ENCODE assay signal across 28 mouse cellular contexts in genomic region chr6:55133425-55133824, GRCm38 (mm10). TPM values are rescaled to one million over a fixed set of nuclear protein-coding genes. Genes with fewer than 3 reads are reported as not detected.
DNase-seq lines count a peak whose midpoint lies in the region; ATAC-seq and TF ChIP-seq lines count a peak whose summit lies in the region.
"Had no signal": no experiment of that assay in that cellular context is flagged by ENCODE, and none has a peak within 500 bp of the region (broad histone marks: within the 10 kb centered on the region; RNA-seq: fewer than 3 reads in every experiment).

No protein-coding gene starts in this region.

- H3K27me3 ChIP-seq in heart, embryonic 14.5 days (ENCODE audit: control insufficient read depth, insufficient read depth, low read length) = no peaks in the 10 kb centered on the region
- H3K27me3 ChIP-seq in lung, embryonic 16.5 days (ENCODE audit: control insufficient read depth, insufficient read depth, low read depth, low read length) = no peaks in the 10 kb centered on the region
- H3K27me3 ChIP-seq in cerebellum, adult 2 months (ENCODE audit: control insufficient read depth, insufficient read depth, low read length) = no peaks in the 10 kb centered on the region
- H3K27me3 ChIP-seq: neural tube, embryonic 13.5 days had no signal

- peak overlapping the region; percentile 77 for H3K4me3 ChIP-seq in gastrocnemius, adult 2 months
- H3K4me3 ChIP-seq in heart, embryonic 14.5 days (ENCODE audit: control insufficient read depth in 1 of 2, insufficient read depth in 1 of 2, low read depth in 1 of 2, low read length in 2 of 2) = no peak overlapping the region
- no peak overlapping the region for H3K4me3 ChIP-seq in lung, embryonic 16.5 days (ENCODE audit: low read length)
- H3K4me3 ChIP-seq in cerebellum, adult 2 months (replicated peaks; ENCODE audit: insufficient read depth, low read depth, low read length) = no peak overlapping the region
- H3K4me3 ChIP-seq: forebrain, embryonic 10.5 days; midbrain, embryonic 10.5 days; myocyte; neural tube, embryonic 13.5 days had no signal

- 90% methylated on average over 1 of the region's 1 CpGs for WGBS in heart, embryonic 14.5 days
- WGBS in lung, embryonic 16.5 days = 72% methylated on average over 1 of the region's 1 CpGs
- 91% methylated on average over 1 of the region's 1 CpGs for WGBS in cerebellum, adult 2 months

- no peaks in the 10 kb centered on the region for H3K36me3 ChIP-seq in heart, embryonic 14.5 days (ENCODE audit: control insufficient read depth, insufficient read depth, low read length)
- no peaks in the 10 kb centered on the region for H3K36me3 ChIP-seq in lung, embryonic 16.5 days (ENCODE audit: control insufficient read depth, insufficient read depth, low read length)
- H3K36me3 ChIP-seq: forebrain, embryonic 10.5 days; midbrain, embryonic 10.5 days; neural tube, embryonic 13.5 days had no signal

- peak overlapping the region; percentile 91 for H3K27ac ChIP-seq in gastrocnemius, adult 2 months
- peak overlapping the region; percentile 71 to 83 for H3K27ac ChIP-seq in heart, embryonic 14.5 days (replicated peaks in 1 of 2; ENCODE audit: control insufficient read depth in 1 of 2, insufficient read depth in 1 of 2, low read depth in 2 of 2, low read length in 2 of 2)
- H3K27ac ChIP-seq in lung, embryonic 16.5 days (ENCODE audit: low read length) = no peak overlapping the region; the same call in 1 of the 2 replicates
- H3K27ac ChIP-seq in cerebellum, adult 2 months (ENCODE audit: insufficient read depth, low read length) = no peak overlapping the region
- H3K27ac ChIP-seq: hindbrain, postnatal 0 days; neural tube, embryonic 13.5 days had no signal

- intact Hi-C loops in gastrocnemius, adult 2 months (cut with DNase I) = no loop called here
- intact Hi-C loops in gastrocnemius, postnatal 14 days (cut with DNase I; ENCODE audit: low total_unique reads) = no loop called here

- TF ChIP-seq CTCF in gastrocnemius, adult 2 months (IDR thresholded peaks at IDR 0.05) = no peak
- TF ChIP-seq CTCF in cerebellum, adult 2 months (IDR thresholded peaks at IDR 0.05; ENCODE audit: borderline replicate concordance, insufficient read depth, low read depth, low read length) = no peak

- no peaks in the 10 kb centered on the region for H3K9me3 ChIP-seq in heart, embryonic 14.5 days (ENCODE audit: control insufficient read depth, low read length)
- no peaks in the 10 kb centered on the region for H3K9me3 ChIP-seq in lung, embryonic 16.5 days (ENCODE audit: control insufficient read depth, low read length)
- H3K9me3 ChIP-seq: forebrain, embryonic 10.5 days; neural tube, embryonic 13.5 days had no signal

- peak overlapping the region; percentile 65 for H3K4me2 ChIP-seq in heart, embryonic 14.5 days (ENCODE audit: low read length)
- H3K4me2 ChIP-seq in lung, embryonic 16.5 days (ENCODE audit: low read depth, low read length) = no peak overlapping the region
- H3K4me2 ChIP-seq: neural tube, embryonic 13.5 days had no signal

- H3K4me1 ChIP-seq in heart, embryonic 14.5 days (ENCODE audit: control insufficient read depth in 2 of 2, insufficient read depth in 2 of 2, low read length in 2 of 2) = peaks cover 38 to 41% of the 10 kb centered on the region in 2 experiments
- H3K4me1 ChIP-seq in lung, embryonic 16.5 days (replicated peaks; ENCODE audit: control insufficient read depth, insufficient read depth, low read length) = no peaks in the 10 kb centered on the region; the same call in 1 of the 2 replicates
- no peaks in the 10 kb centered on the region for H3K4me1 ChIP-seq in cerebellum, adult 2 months (ENCODE audit: control insufficient read depth, insufficient read depth, low read length)
- H3K4me1 ChIP-seq: neural tube, embryonic 13.5 days had no signal

- no peak for DNase-seq in gastrocnemius, adult 2 months
- no peak for DNase-seq in gastrocnemius, postnatal 14 days
- no peak for DNase-seq in heart, adult 18-20 months
- DNase-seq in lung, postnatal 36 days = no peak
- no peak for DNase-seq in cerebellum, adult 2 months
- DNase-seq: adrenal gland, adult 2 months; cerebellum, adult 11-12 months; cerebellum, postnatal 14 days; layer of hippocampus, postnatal 36 days; retina, postnatal 1 day; right cerebral cortex, postnatal 4 days; thymus, postnatal 14 days had no signal

- H3K9ac ChIP-seq in heart, embryonic 14.5 days (ENCODE audit: low read length) = peak overlapping the region; percentile 69; the same call in 1 of the 2 replicates
- H3K9ac ChIP-seq in lung, embryonic 16.5 days (ENCODE audit: low read length) = no peak overlapping the region
- H3K9ac ChIP-seq: neural tube, embryonic 13.5 days had no signal

- no peak for TF ChIP-seq POLR2A in cerebellum, adult 2 months (IDR thresholded peaks at IDR 0.05; ENCODE audit: borderline replicate concordance, insufficient read depth, low read length)

- ATAC-seq in heart, embryonic 14.5 days (ENCODE audit: insufficient number of reproducible peaks, insufficient read depth, low FRiP score, low read depth) = no peak
- ATAC-seq in lung, embryonic 16.5 days (ENCODE audit: low read depth) = peak; percentile 72
- ATAC-seq: CD4-positive, CD25-positive, alpha-beta regulatory T cell, adult 4 months; forebrain, embryonic 16.5 days; hindbrain, postnatal 0 days; intestine, embryonic 16.5 days; midbrain, embryonic 16.5 days had no signal

RNA-seq across cellular contexts. Expression of gene Crhr2, which starts 0.6 kb away (rescaled TPM):
- total RNA-seq in gastrocnemius, adult 2 months (2021) = 10 to 100 TPM; 27.2 to 31.9 TPM
- total RNA-seq in gastrocnemius, postnatal 14 days (2021) = 1 to 10 TPM; 5.9 to 9.3 TPM
- 10.0 and 12.4 TPM in 2 replicates for polyA plus RNA-seq in heart, embryonic 14.5 days (2014; fragmentation: Nextera tagmentation; extraction: Ambion mirVana)
- total RNA-seq in heart, adult 18-20 months (2021) = 10 to 100 TPM; 19.9 to 20.1 TPM
- polyA plus RNA-seq in lung, embryonic 16.5 days (2015; fragmentation: Nextera tagmentation; extraction: Ambion mirVana) = 0.35 and 0.47 TPM in 2 replicates
- 1.6 and 1.8 TPM in 2 replicates for polyA plus RNA-seq in cerebellum, adult 2 months (2012; rRNA removed)
- total RNA-seq: adrenal gland, adult 2 months had no signal
- polyA plus RNA-seq: CD4-positive, CD25-positive, alpha-beta regulatory T cell, adult 4 months; kidney, embryonic 14.5 days; limb, embryonic 11.5 days; myocyte had no signal

RNA-seq across cellular contexts. Expression of gene Inmt, which starts 41.4 kb away (rescaled TPM):
- 10 to 100 TPM; 15.5 to 33.0 TPM for total RNA-seq in gastrocnemius, adult 2 months (2021)
- 1 to 10 TPM in 1 of 2 experiments, under 1 TPM in 1; 0.72 to 1.4 TPM for total RNA-seq in gastrocnemius, postnatal 14 days (2021)
- 0.24 TPM in 1 of 2 replicates, not detected in the other for polyA plus RNA-seq in heart, embryonic 14.5 days (2014; fragmentation: Nextera tagmentation; extraction: Ambion mirVana)
- 10 to 100 TPM; 31.1 to 33.0 TPM for total RNA-seq in heart, adult 18-20 months (2021)
- 0.19 TPM in 1 of 2 replicates, not detected in the other for polyA plus RNA-seq in lung, embryonic 16.5 days (2015; fragmentation: Nextera tagmentation; extraction: Ambion mirVana)
- polyA plus RNA-seq in cerebellum, adult 2 months (2012; rRNA removed) = 1.5 and 2.3 TPM in 2 replicates
- total RNA-seq: gastrocnemius, postnatal 4 days; left cerebral cortex, postnatal 10 days had no signal
- polyA plus RNA-seq: CD4-positive, CD25-positive, alpha-beta regulatory T cell, adult 4 months; forebrain, embryonic 16.5 days; hindbrain, embryonic 11.5 days; hindbrain, postnatal 0 days; midbrain, embryonic 16.5 days; myocyte; neural tube, embryonic 13.5 days had no signal

Comparison
In these comparisons a context has a peak if more than half of its experiments do, and no peak if none do; other contexts are left out.
1. RNA of gene Inmt, which starts 41.4 kb away (total RNA-seq): 31.1 to 33.0 TPM in heart, adult 18-20 months and 15.5 to 33.0 TPM in gastrocnemius, adult 2 months; 0.72 to 1.4 TPM in gastrocnemius, postnatal 14 days; every median in the first group is over 4 times any median in the second.
2. H3K27ac ChIP-seq: peak in gastrocnemius, adult 2 months (single experiment) and heart, embryonic 14.5 days (2 of 2); none in lung, embryonic 16.5 days (single experiment) and cerebellum, adult 2 months (single experiment).